Mouse (Mus musculus) bone marrow, adult 2 months (tissue): ENCODE data around the gene Cacna1c. TPM values are rescaled to one million over a fixed set of nuclear protein-coding genes. Genes with fewer than 3 reads are reported as not detected.

ENCODE experiments used
- H3K27ac ChIP-seq: fragments of 200-500 bp; 2 replicates; pipeline ENCODE4 v1.5.1; 2012; ENCODE audit warnings: low read depth, mild to moderate bottlenecking, control low read depth, inconsistent platforms, low read length; ENCODE audit not compliant: control insufficient read depth, poor library complexity, insufficient read depth
- H3K4me1 ChIP-seq: fragments of 200-500 bp; 2 replicates; pipeline ENCODE4 v1.6.1; 2011; ENCODE audit warnings: low read length; ENCODE audit not compliant: control insufficient read depth, insufficient read depth
- H3K4me3 ChIP-seq: fragments of 200-500 bp; replicated peaks from 2 replicates; pipeline ENCODE3; 2011; ENCODE audit warnings: mild to moderate bottlenecking, low read depth, low read length, control low read depth; ENCODE audit not compliant: control insufficient read depth
- CTCF ChIP-seq: fragments of 200-500 bp; IDR thresholded peaks from 2 replicates; pipeline ENCODE4 v1.5.1; 2011; ENCODE audit warnings: low read length, control low read depth; ENCODE audit not compliant: control insufficient read depth, insufficient read depth
- POLR2A ChIP-seq: fragments of 200-500 bp; IDR thresholded peaks from 2 replicates; pipeline ENCODE4 v1.6.1; 2011; ENCODE audit warnings: low read depth, mild to moderate bottlenecking, control low read depth, low read length, borderline replicate concordance; ENCODE audit not compliant: control insufficient read depth
- WGBS: fragments of 180-500 bp; shearing (Covaris S2); methylation state at CpG from one replicate; pipeline ENCODE4 v1.1.7; 2018; 5-methylcytosine and 5-hydroxymethylcytosine counted together
- polyA plus RNA-seq: library from polyadenylated mRNA; stranded (reverse); fragments of >200 nt; gene quantifications from 2 replicates; pipeline ENCODE4 v1.2.4, GENCODE M21; 2011; ENCODE audit warnings: low replicate concordance; ENCODE audit not compliant: missing spikeins, insufficient read depth, insufficient read length

Cacna1c gene
- polyA plus RNA-seq, 1 experiment = 3.1 TPM

DNA sequence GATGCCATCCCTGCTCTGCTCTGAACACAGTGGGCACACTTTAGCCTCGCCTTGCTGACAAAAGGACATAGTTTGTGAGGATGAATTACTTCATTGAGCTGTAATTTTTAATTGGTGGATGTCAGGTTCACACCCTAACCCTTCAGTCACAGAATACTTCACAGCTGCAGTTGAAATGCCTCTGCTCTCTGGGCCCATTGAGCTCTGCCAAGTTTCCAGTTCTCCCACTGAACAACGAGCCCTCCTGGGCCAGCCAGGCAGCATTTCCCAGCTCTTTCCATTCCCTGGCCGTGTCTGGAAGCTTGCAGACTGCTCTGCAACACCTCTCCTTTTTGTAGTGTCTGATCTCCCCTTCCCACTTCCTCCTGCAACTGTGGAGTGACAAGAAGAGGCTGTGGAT lies 457.6 kb downstream of the Cacna1c start:
- Histone ChIP-seq H3K4me1 (no peaks in the 10 kb centered on the region), H3K4me3 (no peak overlapping the region), H3K27ac (no peak overlapping the region)
- TF ChIP-seq CTCF (no peak), POLR2A (no peak)
- WGBS = 52% methylated on average over 3 of the region's 3 CpGs

- H3K27ac ChIP-seq = no peak overlapping the region
- TF ChIP-seq POLR2A = no peak
- no peak for TF ChIP-seq CTCF
- H3K4me1 ChIP-seq = no peaks in the 10 kb centered on the region
- H3K4me3 ChIP-seq = no peak overlapping the region
- 61% methylated on average over 6 of the region's 6 CpGs for WGBS
Measured at GRCm38 (mm10) chr6:118737078-118737477, 459.1 kb downstream of the Cacna1c start.

DNA sequence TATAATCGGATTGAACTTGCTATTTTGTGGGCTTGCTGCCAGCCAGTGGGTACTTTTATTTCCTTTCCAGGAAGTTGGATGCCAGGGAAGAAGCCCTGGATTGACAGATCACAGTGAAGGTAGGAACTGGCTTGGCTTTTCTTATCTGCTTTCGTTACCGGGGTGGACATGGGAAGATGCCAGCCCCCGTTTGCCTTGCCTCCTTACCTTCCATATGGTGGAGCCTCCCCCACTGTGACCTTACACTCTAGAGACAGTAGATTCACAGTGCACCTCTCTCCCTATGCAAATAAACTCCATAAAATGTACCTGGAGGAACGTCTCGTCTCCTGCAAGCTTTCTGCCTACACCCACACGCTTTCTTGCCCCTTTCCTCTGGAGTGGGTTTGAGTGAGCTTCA lies 459.7 kb downstream of the Cacna1c start:
- no peak overlapping the region for H3K27ac ChIP-seq
- WGBS = 78% methylated on average over 7 of the region's 7 CpGs

GRCm38 (mm10) chr6:118735145-118735544 lies 461.1 kb downstream of the Cacna1c start:
- TF ChIP-seq POLR2A = no peak
- no peak for TF ChIP-seq CTCF

More for the DNA sequence above, 459.7 kb downstream of the Cacna1c start:
- Histone ChIP-seq H3K4me1 (no peaks in the 10 kb centered on the region), H3K4me3 (no peak overlapping the region)
- no peak for TF ChIP-seq POLR2A
- no peak for TF ChIP-seq CTCF

DNA sequence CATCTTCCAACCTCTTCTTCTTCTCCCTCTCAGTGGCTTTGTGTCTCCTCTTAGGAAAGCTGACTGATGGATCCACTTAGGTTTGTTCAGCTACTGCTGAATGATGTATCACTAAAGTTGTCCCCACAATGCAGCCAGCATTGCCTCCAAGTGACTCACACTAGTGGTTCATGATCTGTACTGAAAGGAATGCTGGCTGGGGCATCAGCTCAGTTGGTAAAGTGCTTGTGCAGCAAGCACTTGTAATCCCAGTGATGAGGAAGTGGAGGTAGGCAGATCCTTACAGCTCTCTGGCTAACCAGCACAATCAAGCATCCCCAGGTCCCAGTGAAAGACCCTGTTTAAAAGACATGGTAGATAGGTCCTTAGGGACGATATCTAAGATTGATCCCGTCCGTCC lies 464.3 kb downstream of the Cacna1c start:
- Histone ChIP-seq H3K4me1 (no peaks in the 10 kb centered on the region), H3K4me3 (no peak overlapping the region), H3K27ac (no peak overlapping the region)
- no peak for TF ChIP-seq CTCF
- no peak for TF ChIP-seq POLR2A
- 84% methylated on average over 3 of the region's 3 CpGs for WGBS

More at GRCm38 (mm10) chr6:118735145-118735544, 461.1 kb downstream of the Cacna1c start:
- Histone ChIP-seq H3K4me1 (no peaks in the 10 kb centered on the region), H3K27ac (no peak overlapping the region), H3K4me3 (no peak overlapping the region)
- 73% methylated on average over 3 of the region's 3 CpGs for WGBS

DNA sequence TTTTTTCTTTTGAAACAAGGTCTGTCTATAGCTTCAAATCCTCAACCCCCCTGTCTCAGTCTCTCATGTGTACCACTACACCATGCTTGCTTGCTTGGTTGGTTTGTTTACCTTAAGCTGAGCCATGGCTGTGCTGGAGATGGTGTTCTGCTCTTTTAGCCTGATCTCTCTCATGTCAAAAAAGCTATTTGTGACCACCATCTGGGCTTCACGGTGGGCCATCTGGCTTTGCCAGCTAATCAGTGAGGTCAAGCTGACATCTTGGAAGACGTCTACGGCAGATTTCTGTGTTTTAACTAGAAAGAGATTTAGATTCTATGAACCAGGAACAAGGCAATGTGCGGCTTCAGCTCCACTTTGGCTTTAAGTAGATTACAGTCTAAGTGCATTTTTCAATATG lies 471.3 kb downstream of the Cacna1c start:
- TF ChIP-seq CTCF = no peak
- TF ChIP-seq POLR2A = no peak
- Histone ChIP-seq H3K4me3 (no peak overlapping the region), H3K27ac (no peak overlapping the region), H3K4me1 (no peaks in the 10 kb centered on the region)
- WGBS = 82% methylated on average over 4 of the region's 4 CpGs

GRCm38 (mm10) chr6:118724388-118724787 lies 471.8 kb downstream of the Cacna1c start:
- Histone ChIP-seq H3K4me1 (no peaks in the 10 kb centered on the region), H3K27ac (no peak overlapping the region), H3K4me3 (no peak overlapping the region)
- 87% methylated on average over 6 of the region's 6 CpGs for WGBS
- TF ChIP-seq CTCF = no peak
- TF ChIP-seq POLR2A = no peak

DNA sequence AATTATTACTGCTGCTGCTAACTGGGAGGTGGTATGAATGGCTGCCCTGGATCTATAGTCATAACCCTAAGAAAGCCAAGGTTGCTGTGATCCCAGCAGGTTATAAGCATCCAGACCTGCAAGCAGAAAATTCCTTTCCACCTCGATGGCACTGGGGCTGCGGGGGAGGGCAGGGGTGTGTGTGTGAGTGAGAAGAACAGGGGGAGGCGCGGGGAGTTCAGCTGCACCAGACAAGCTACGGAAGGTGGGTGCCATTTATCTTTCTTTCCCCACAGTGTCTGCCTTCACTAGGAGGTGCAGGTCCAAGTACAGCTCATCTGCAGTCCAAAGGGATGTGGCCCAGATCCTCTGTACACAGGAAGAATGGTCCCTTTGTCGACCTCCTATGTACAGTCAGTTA lies 473.9 kb downstream of the Cacna1c start:
- WGBS = 71% methylated on average over 6 of the region's 6 CpGs
- Histone ChIP-seq H3K4me1 (no peaks in the 10 kb centered on the region), H3K4me3 (no peak overlapping the region), H3K27ac (no peak overlapping the region)
- no peak for TF ChIP-seq POLR2A
- no peak for TF ChIP-seq CTCF

DNA sequence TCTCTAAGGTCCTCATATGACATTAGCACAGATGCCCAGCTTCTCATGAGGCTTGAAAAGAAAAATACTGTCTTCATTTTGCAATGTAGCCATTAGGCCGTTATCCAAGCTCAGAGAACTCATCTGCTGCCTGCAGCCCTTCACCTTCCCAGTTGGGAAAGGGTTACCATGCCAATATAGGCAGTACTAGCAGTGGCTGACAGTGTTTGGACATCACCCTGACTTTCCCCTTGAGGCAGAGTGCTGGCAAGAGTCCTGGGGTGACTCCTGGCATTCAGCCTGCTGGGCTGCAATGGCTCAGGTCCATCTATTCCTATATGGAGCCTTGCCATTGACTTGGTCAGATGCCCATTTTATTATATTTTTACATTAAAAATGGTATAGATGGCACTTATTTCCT lies 476.7 kb downstream of the Cacna1c start:
- Histone ChIP-seq H3K4me1 (no peaks in the 10 kb centered on the region), H3K4me3 (no peak overlapping the region), H3K27ac (no peak overlapping the region)
- WGBS = 75% methylated on average over 1 of the region's 1 CpGs
- no peak for TF ChIP-seq CTCF
- TF ChIP-seq POLR2A = no peak

DNA sequence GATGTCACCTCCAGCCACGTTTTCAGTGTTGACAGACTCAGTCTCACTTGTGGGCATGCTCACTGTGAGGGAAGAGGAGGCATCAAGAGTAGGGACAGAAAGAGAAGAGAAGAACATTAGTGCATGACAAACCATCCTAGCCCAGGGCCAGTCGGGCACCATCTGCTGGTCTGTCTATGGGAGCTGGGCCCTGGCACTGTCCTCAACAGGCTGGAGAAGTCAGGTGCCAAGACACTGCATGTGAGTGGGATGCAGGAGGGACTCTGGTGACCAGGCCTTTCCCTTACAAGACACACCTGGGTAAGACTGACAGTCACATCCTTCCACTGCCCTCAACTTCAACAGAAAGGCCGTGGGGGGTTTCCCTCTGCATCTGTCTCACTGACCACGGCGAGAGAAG lies 482.9 kb downstream of the Cacna1c start:
- Histone ChIP-seq H3K4me3 (no peak overlapping the region), H3K27ac (no peak overlapping the region), H3K4me1 (no peaks in the 10 kb centered on the region)
- WGBS = 86% methylated on average over 5 of the region's 5 CpGs
- no peak for TF ChIP-seq CTCF
- TF ChIP-seq POLR2A = no peak
